Mouse (Mus musculus) hindbrain, embryonic 14.5 days (tissue): ENCODE data around the gene Cmtm4. TPM values are rescaled to one million over a fixed set of nuclear protein-coding genes. Genes with fewer than 3 reads are reported as not detected.

Experiments
- ATAC-seq: fragments of 200-750 bp; cut with Nextera tagmentation; 2 replicates; pipeline ENCODE4 v1.8.0; 2017; ENCODE audit warnings: moderate number of reproducible peaks, mild to moderate bottlenecking, moderate TSS enrichment, moderate library complexity; ENCODE audit not compliant: low FRiP score
- DNase-seq: peaks from one replicate; pipeline ENCODE4 v3.0.0-alpha.2; 2015; ENCODE audit warnings: low spot score
- H3K27ac ChIP-seq: fragments of 300-500 bp; sonication (generic); 2 replicates; pipeline ENCODE4 v1.5.1; 2014; ENCODE audit warnings: mild to moderate bottlenecking, moderate library complexity
- H3K27me3 ChIP-seq: fragments of 300-500 bp; sonication (generic); 2 replicates; pipeline ENCODE4 v1.6.1; 2014; ENCODE audit warnings: mild to moderate bottlenecking, low read length, mixed read lengths; ENCODE audit not compliant: control insufficient read depth, insufficient read depth
- H3K36me3 ChIP-seq: fragments of 300-500 bp; sonication (generic); replicated peaks from 2 replicates; pipeline ENCODE4 v1.6.1; 2014; ENCODE audit not compliant: control insufficient read depth, insufficient read depth
- H3K4me1 ChIP-seq: fragments of 300-500 bp; sonication (generic); replicated peaks from 2 replicates; pipeline ENCODE4 v1.6.1; 2014; ENCODE audit warnings: antibody characterized with exemption, low read length, mixed read lengths; ENCODE audit not compliant: control insufficient read depth, insufficient read depth
- H3K4me2 ChIP-seq: fragments of 300-500 bp; sonication (generic); replicated peaks from 2 replicates; pipeline ENCODE4 v1.6.1; 2014; ENCODE audit warnings: mild to moderate bottlenecking, moderate library complexity
- H3K4me3 ChIP-seq: fragments of 300-500 bp; sonication (generic); replicated peaks from 2 replicates; pipeline ENCODE4 v1.5.1; 2014; ENCODE audit warnings: mild to moderate bottlenecking, low read length
- H3K9ac ChIP-seq: fragments of 300-500 bp; sonication (generic); 2 replicates; pipeline ENCODE4 v1.6.1; 2014
- H3K9me3 ChIP-seq: fragments of 300-500 bp; sonication (generic); 2 replicates; pipeline ENCODE4 v1.6.1; 2016; ENCODE audit warnings: low read length; ENCODE audit not compliant: control insufficient read depth
- WGBS: fragments of 180-500 bp; shearing (Covaris S2); extraction: QIAGEN DNeasy Blood & Tissue Kit; methylation state at CpG from one replicate; pipeline ENCODE4 v1.1.7; 2014; 5-methylcytosine and 5-hydroxymethylcytosine counted together
- polyA plus RNA-seq: library from polyadenylated mRNA; unstranded; fragments of >200 nt; fragmentation: Nextera tagmentation; extraction: Ambion mirVana; gene quantifications from 2 replicates; pipeline ENCODE4 v1.2.1, GENCODE M21; 2014

The Cmtm4 gene
- polyA plus RNA-seq, 1 experiment from 2014 or later: 3.8 TPM

GRCm38 (mm10) chr8:104434826-104435354 is 39.3 kb upstream of the Cmtm4 start:
- DNase-seq: no peak
- ATAC-seq: no peak

GRCm38 (mm10) chr8:104434275-104434674 is 38.7 kb upstream of the Cmtm4 start:
- H3K36me3 ChIP-seq: peaks cover 97% of the 10 kb centered on the region
- ATAC-seq (no peak), DNase-seq (no peak)
- 78% methylated on average over 4 of the region's 4 CpGs for WGBS
- H3K9me3 ChIP-seq: no peaks in the 10 kb centered on the region
- no peak overlapping the region for H3K4me3 ChIP-seq
- no peak overlapping the region for H3K9ac ChIP-seq
- no peak overlapping the region for H3K4me2 ChIP-seq
- H3K27me3 ChIP-seq: no peaks in the 10 kb centered on the region
- H3K27ac ChIP-seq: no peak overlapping the region
- peaks cover 5% of the 10 kb centered on the region; the same call in 1 of the 2 replicates for H3K4me1 ChIP-seq

More at GRCm38 (mm10) chr8:104434826-104435354, 39.3 kb upstream of the Cmtm4 start:
- H3K9me3 ChIP-seq: no peaks in the 10 kb centered on the region
- no peak overlapping the region for H3K9ac ChIP-seq
- H3K4me2 ChIP-seq: no peak overlapping the region
- H3K27me3 ChIP-seq: no peaks in the 10 kb centered on the region
- peaks cover 97% of the 10 kb centered on the region for H3K36me3 ChIP-seq
- peaks cover 5% of the 10 kb centered on the region; the same call in 1 of the 2 replicates for H3K4me1 ChIP-seq
- H3K27ac ChIP-seq: no peak overlapping the region
- 86% methylated on average over 18 of the region's 18 CpGs for WGBS
- no peak overlapping the region for H3K4me3 ChIP-seq

GRCm38 (mm10) chr8:104433191-104433842 is 37.7 kb upstream of the Cmtm4 start:
- ATAC-seq (no peak), DNase-seq (no peak)

GRCm38 (mm10) chr8:104432656-104433055 is 37.0 kb upstream of the Cmtm4 start:
- H3K36me3 ChIP-seq: peaks cover 99% of the 10 kb centered on the region
- ATAC-seq (no peak), DNase-seq (no peak)
- 94% methylated on average over 6 of the region's 6 CpGs for WGBS
- no peak overlapping the region for H3K27ac ChIP-seq
- H3K4me3 ChIP-seq: no peak overlapping the region
- peaks cover 5% of the 10 kb centered on the region; the same call in 1 of the 2 replicates for H3K4me1 ChIP-seq
- H3K27me3 ChIP-seq: no peaks in the 10 kb centered on the region
- H3K9me3 ChIP-seq: no peaks in the 10 kb centered on the region
- no peak overlapping the region for H3K9ac ChIP-seq
- H3K4me2 ChIP-seq: no peak overlapping the region

More at GRCm38 (mm10) chr8:104433191-104433842, 37.7 kb upstream of the Cmtm4 start:
- no peak overlapping the region for H3K27ac ChIP-seq
- H3K9ac ChIP-seq: no peak overlapping the region
- peaks cover 97% of the 10 kb centered on the region for H3K36me3 ChIP-seq
- H3K4me1 ChIP-seq: peaks cover 5% of the 10 kb centered on the region; the same call in 1 of the 2 replicates
- H3K4me2 ChIP-seq: no peak overlapping the region
- WGBS: 94% methylated on average over 5 of the region's 5 CpGs
- H3K27me3 ChIP-seq: no peaks in the 10 kb centered on the region
- no peaks in the 10 kb centered on the region for H3K9me3 ChIP-seq
- H3K4me3 ChIP-seq: no peak overlapping the region

- no peaks in the 10 kb centered on the region for H3K4me1 ChIP-seq
- H3K9me3 ChIP-seq: no peaks in the 10 kb centered on the region
- H3K27me3 ChIP-seq: no peaks in the 10 kb centered on the region
- no peak for ATAC-seq
- H3K9ac ChIP-seq: no peak overlapping the region
- H3K27ac ChIP-seq: no peak overlapping the region
- H3K4me2 ChIP-seq: no peak overlapping the region
- H3K4me3 ChIP-seq: no peak overlapping the region
- WGBS: 84% methylated on average over 7 of the region's 7 CpGs
- no peak for DNase-seq
- peaks cover 99% of the 10 kb centered on the region for H3K36me3 ChIP-seq
Observed at GRCm38 (mm10) chr8:104430230-104430629, 34.6 kb upstream of the Cmtm4 start.

- H3K27ac ChIP-seq: no peak overlapping the region
- H3K4me2 ChIP-seq: no peak overlapping the region
- H3K9ac ChIP-seq: no peak overlapping the region
- no peak overlapping the region for H3K4me3 ChIP-seq
- H3K9me3 ChIP-seq: no peaks in the 10 kb centered on the region
- no peaks in the 10 kb centered on the region for H3K27me3 ChIP-seq
- ATAC-seq (no peak), DNase-seq (no peak)
- 93% methylated on average over 13 of the region's 13 CpGs for WGBS
- H3K36me3 ChIP-seq: peaks cover 99% of the 10 kb centered on the region
- no peaks in the 10 kb centered on the region for H3K4me1 ChIP-seq
Observed at GRCm38 (mm10) chr8:104427703-104428102, 32.1 kb upstream of the Cmtm4 start.

- Histone ChIP-seq H3K9ac (no peak overlapping the region), H3K27ac (no peak overlapping the region), H3K36me3 (peaks cover 97% of the 10 kb centered on the region), H3K4me3 (no peak overlapping the region), H3K9me3 (no peaks in the 10 kb centered on the region), H3K27me3 (no peaks in the 10 kb centered on the region), H3K4me2 (no peak overlapping the region), H3K4me1 (no peaks in the 10 kb centered on the region)
- ATAC-seq: no peak
- WGBS: 88% methylated on average over 6 of the region's 6 CpGs
- DNase-seq: no peak
Observed at GRCm38 (mm10) chr8:104422313-104422712, 26.7 kb upstream of the Cmtm4 start.

GRCm38 (mm10) chr8:104416022-104416421 is 20.4 kb upstream of the Cmtm4 start:
- H3K36me3 ChIP-seq: peaks cover 47% of the 10 kb centered on the region
- 74% methylated on average over 6 of the region's 6 CpGs for WGBS
- H3K27ac ChIP-seq: no peak overlapping the region
- H3K4me2 ChIP-seq: no peak overlapping the region
- no peak overlapping the region for H3K4me3 ChIP-seq
- no peaks in the 10 kb centered on the region for H3K9me3 ChIP-seq
- H3K9ac ChIP-seq: no peak overlapping the region
- ATAC-seq (no peak), DNase-seq (no peak)
- no peaks in the 10 kb centered on the region for H3K27me3 ChIP-seq
- H3K4me1 ChIP-seq: no peaks in the 10 kb centered on the region

GRCm38 (mm10) chr8:104414204-104414603 is 18.6 kb upstream of the Cmtm4 start:
- ATAC-seq (no peak), DNase-seq (no peak)
- Histone ChIP-seq H3K27me3 (no peaks in the 10 kb centered on the region), H3K9me3 (no peaks in the 10 kb centered on the region), H3K9ac (no peak overlapping the region), H3K27ac (no peak overlapping the region), H3K4me1 (no peaks in the 10 kb centered on the region), H3K4me3 (no peak overlapping the region), H3K4me2 (no peak overlapping the region), H3K36me3 (peaks cover 29% of the 10 kb centered on the region)
- 37% methylated on average over 3 of the region's 3 CpGs for WGBS
